Mouse (Mus musculus): ENCODE data around the gene Wdsub1. TPM values are rescaled to one million over a fixed set of nuclear protein-coding genes. Genes with fewer than 3 reads are reported as not detected.

Wdsub1 gene
- total RNA-seq, 1 experiment = 20.7 TPM

GRCm38 (mm10) chr2:59841944-59842343 lies 40.4 kb downstream of the Wdsub1 start:
- Histone ChIP-seq H3K36me3 (ENCODE audit: control insufficient read depth, insufficient read depth, low read length, poor library complexity, severe bottlenecking) (peaks cover 46% of the 10 kb centered on the region), H3K9me3 (ENCODE audit: control insufficient read depth, insufficient read depth, low read depth, low read length) (no peaks in the 10 kb centered on the region), H3K9ac (ENCODE audit: insufficient read depth, low read depth, low read length, poor library complexity, severe bottlenecking) (no peak overlapping the region), H3K27ac (ENCODE audit: insufficient read depth, low read depth, low read length, poor library complexity, severe bottlenecking) (0 out of 2 replicates have a peak overlapping the region, but pooled peaks have one; percentile 36), H3K4me3 (ENCODE audit: insufficient read depth in 1 of 2, low read depth in 1 of 2, low read length in 2 of 2, poor library complexity in 1 of 2, severe bottlenecking in 1 of 2) (no peak overlapping the region), H3K4me1 (ENCODE audit: control insufficient read depth in 2 of 2, insufficient read depth in 2 of 2, low read length in 2 of 2, poor library complexity in 1 of 2) (peaks cover 2 to 13% of the 10 kb centered on the region in 2 experiments; a peak in 2 of 4 replicates)
- no peak for DNase-seq (ENCODE audit: low read depth, low spot score)
- in situ Hi-C loops (cut with MboI; ENCODE audit: low sequenced_read_pairs in 2 of 2, unreplicated experiment in 2 of 2) = no loop called here
- TF ChIP-seq HCFC1 (IDR thresholded peaks at IDR 0.05; ENCODE audit: borderline replicate concordance, insufficient read depth, low read length) (no peak), MAFK (IDR thresholded peaks at IDR 0.05; ENCODE audit: insufficient read depth, low read depth, low read length) (no peak), ZNF384 (IDR thresholded peaks at IDR 0.05; ENCODE audit: low read depth, low read length) (no peak), CHD2 (IDR thresholded peaks at IDR 0.05; ENCODE audit: low read depth, low read length) (no peak), ZC3H11A (IDR thresholded peaks at IDR 0.05; ENCODE audit: borderline replicate concordance, low read depth, low read length) (no peak)

DNA sequence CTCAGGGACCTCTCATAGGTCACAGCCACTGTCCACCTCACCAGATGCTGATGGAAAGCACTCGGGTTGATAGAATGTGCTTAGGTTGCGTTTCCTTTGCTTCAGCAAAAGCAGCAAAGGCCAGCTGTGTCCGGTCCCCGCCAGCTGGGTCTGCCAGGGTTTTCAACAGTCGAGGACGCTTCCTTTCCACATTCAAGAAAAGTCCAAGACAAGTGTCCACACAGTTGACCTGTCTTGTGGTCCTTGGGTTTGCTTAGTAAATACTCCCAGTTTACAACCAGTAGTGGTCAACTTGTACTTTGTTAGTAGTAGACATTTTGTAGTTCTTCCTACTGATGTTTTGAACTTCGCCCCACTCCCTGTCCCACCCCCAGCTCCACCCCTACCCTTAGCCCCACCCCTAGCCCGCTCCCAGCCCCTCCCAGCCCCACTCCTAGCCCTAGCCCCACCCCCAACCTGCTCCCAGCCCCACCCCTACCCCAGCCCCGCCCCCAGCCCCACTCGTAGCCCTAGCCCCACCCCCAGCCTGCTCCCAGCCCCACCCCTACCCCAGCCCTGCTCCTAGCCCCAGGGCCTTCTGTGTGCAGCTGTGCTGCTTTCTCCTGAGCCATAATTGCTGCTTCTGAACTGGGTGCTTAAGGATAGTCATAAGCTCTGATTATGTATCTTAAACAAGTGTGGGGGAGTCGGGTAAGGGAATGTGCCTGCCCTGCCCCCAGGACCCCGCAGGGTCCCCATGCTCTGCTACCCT lies 41.0 kb downstream of the Wdsub1 start:
- H3K36me3 ChIP-seq (ENCODE audit: control insufficient read depth, insufficient read depth, low read length, poor library complexity, severe bottlenecking) = peaks cover 52% of the 10 kb centered on the region
- peak; percentile 50 for DNase-seq (ENCODE audit: low read depth, low spot score)
- in situ Hi-C loops (cut with MboI; ENCODE audit: low sequenced_read_pairs in 2 of 2, unreplicated experiment in 2 of 2) = no loop called here
- H3K9ac ChIP-seq (ENCODE audit: insufficient read depth, low read depth, low read length, poor library complexity, severe bottlenecking) = no peak overlapping the region
- H3K9me3 ChIP-seq (ENCODE audit: control insufficient read depth, insufficient read depth, low read depth, low read length) = no peaks in the 10 kb centered on the region
- H3K4me3 ChIP-seq (ENCODE audit: insufficient read depth in 1 of 2, low read depth in 1 of 2, low read length in 2 of 2, poor library complexity in 1 of 2, severe bottlenecking in 1 of 2) = peak overlapping the region in 1 of 2 experiments; percentile 20; a peak in 1 of 4 replicates
- H3K27ac ChIP-seq (ENCODE audit: insufficient read depth, low read depth, low read length, poor library complexity, severe bottlenecking) = 0 out of 2 replicates have a peak overlapping the region, but pooled peaks have one; percentile 36
- peaks cover 2 to 13% of the 10 kb centered on the region in 2 experiments; a peak in 2 of 4 replicates for H3K4me1 ChIP-seq (ENCODE audit: control insufficient read depth in 2 of 2, insufficient read depth in 2 of 2, low read length in 2 of 2, poor library complexity in 1 of 2)
- TF ChIP-seq MAFK (IDR thresholded peaks at IDR 0.05; ENCODE audit: insufficient read depth, low read depth, low read length) = peak; percentile 72
- TF ChIP-seq ZC3H11A (IDR thresholded peaks at IDR 0.05; ENCODE audit: borderline replicate concordance, low read depth, low read length) = no peak

DNA sequence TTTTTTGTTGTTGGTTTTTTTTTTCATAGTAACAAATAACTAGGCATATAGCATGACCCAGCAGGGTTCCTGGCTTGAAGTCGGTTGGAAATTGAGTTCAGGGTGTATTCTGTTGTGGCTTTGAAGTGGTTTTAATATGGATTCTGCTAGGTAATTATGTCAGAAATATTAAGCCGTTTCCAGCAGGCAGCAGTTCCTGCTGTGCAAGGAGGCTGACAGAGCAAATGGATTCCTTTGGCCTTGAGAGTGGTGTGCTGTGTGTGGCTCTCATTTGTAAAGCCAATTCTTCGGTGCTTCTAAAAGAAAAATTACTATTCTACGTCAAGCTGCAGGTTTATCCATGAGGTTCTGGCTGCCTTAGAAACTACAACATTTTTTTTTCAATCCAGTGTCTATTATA lies 42.2 kb downstream of the Wdsub1 start:
- Histone ChIP-seq H3K4me3 (ENCODE audit: insufficient read depth in 1 of 2, low read depth in 1 of 2, low read length in 2 of 2, poor library complexity in 1 of 2, severe bottlenecking in 1 of 2) (no peak overlapping the region), H3K9ac (ENCODE audit: insufficient read depth, low read depth, low read length, poor library complexity, severe bottlenecking) (no peak overlapping the region), H3K9me3 (ENCODE audit: control insufficient read depth, insufficient read depth, low read depth, low read length) (no peaks in the 10 kb centered on the region), H3K36me3 (ENCODE audit: control insufficient read depth, insufficient read depth, low read length, poor library complexity, severe bottlenecking) (peaks cover 52% of the 10 kb centered on the region), H3K27ac (ENCODE audit: insufficient read depth, low read depth, low read length, poor library complexity, severe bottlenecking) (no peak overlapping the region), H3K4me1 (ENCODE audit: control insufficient read depth in 2 of 2, insufficient read depth in 2 of 2, low read length in 2 of 2, poor library complexity in 1 of 2) (peaks cover 2 to 13% of the 10 kb centered on the region in 2 experiments; a peak in 2 of 4 replicates)
- DNase-seq (ENCODE audit: low read depth, low spot score) = no peak
- TF ChIP-seq ZNF384 (IDR thresholded peaks at IDR 0.05; ENCODE audit: low read depth, low read length) = no peak
- TF ChIP-seq ZC3H11A (IDR thresholded peaks at IDR 0.05; ENCODE audit: borderline replicate concordance, low read depth, low read length) = no peak
- no peak for TF ChIP-seq MAFK (IDR thresholded peaks at IDR 0.05; ENCODE audit: insufficient read depth, low read depth, low read length)
- no peak for TF ChIP-seq CHD2 (IDR thresholded peaks at IDR 0.05; ENCODE audit: low read depth, low read length)
- in situ Hi-C loops (cut with MboI; ENCODE audit: low sequenced_read_pairs in 2 of 2, unreplicated experiment in 2 of 2) = no loop called here

- in situ Hi-C loops (cut with MboI; ENCODE audit: low sequenced_read_pairs in 2 of 2, unreplicated experiment in 2 of 2) = no loop called here
- H3K9me3 ChIP-seq (ENCODE audit: control insufficient read depth, insufficient read depth, low read depth, low read length) = no peaks in the 10 kb centered on the region
- H3K9ac ChIP-seq (ENCODE audit: insufficient read depth, low read depth, low read length, poor library complexity, severe bottlenecking) = no peak overlapping the region
- no peak for TF ChIP-seq ZNF384 (IDR thresholded peaks at IDR 0.05; ENCODE audit: low read depth, low read length)
- no peak for TF ChIP-seq HCFC1 (IDR thresholded peaks at IDR 0.05; ENCODE audit: borderline replicate concordance, insufficient read depth, low read length)
- no peak for TF ChIP-seq ZC3H11A (IDR thresholded peaks at IDR 0.05; ENCODE audit: borderline replicate concordance, low read depth, low read length)
- TF ChIP-seq CHD2 (IDR thresholded peaks at IDR 0.05; ENCODE audit: low read depth, low read length) = no peak
- TF ChIP-seq MAFK (IDR thresholded peaks at IDR 0.05; ENCODE audit: insufficient read depth, low read depth, low read length) = no peak
- DNase-seq (ENCODE audit: low read depth, low spot score) = no peak
- H3K4me1 ChIP-seq (ENCODE audit: control insufficient read depth in 2 of 2, insufficient read depth in 2 of 2, low read length in 2 of 2, poor library complexity in 1 of 2) = peaks cover 2 to 13% of the 10 kb centered on the region in 2 experiments; a peak in 2 of 4 replicates
- no peak overlapping the region for H3K4me3 ChIP-seq (ENCODE audit: insufficient read depth in 1 of 2, low read depth in 1 of 2, low read length in 2 of 2, poor library complexity in 1 of 2, severe bottlenecking in 1 of 2)
- H3K27ac ChIP-seq (ENCODE audit: insufficient read depth, low read depth, low read length, poor library complexity, severe bottlenecking) = no peak overlapping the region
- H3K36me3 ChIP-seq (ENCODE audit: control insufficient read depth, insufficient read depth, low read length, poor library complexity, severe bottlenecking) = peaks cover 53% of the 10 kb centered on the region
Measured at GRCm38 (mm10) chr2:59839755-59840154, 42.6 kb downstream of the Wdsub1 start.

All from ES-E14 (cell line).